Mouse (Mus musculus): ENCODE measurements at regions not wholly inside any gene's neighbourhood (a gene's known extent, or its start where the extent isn't known, plus 50 kb on each side); places are given as distances from the start of the nearest gene placed in this dataset.

DNA sequence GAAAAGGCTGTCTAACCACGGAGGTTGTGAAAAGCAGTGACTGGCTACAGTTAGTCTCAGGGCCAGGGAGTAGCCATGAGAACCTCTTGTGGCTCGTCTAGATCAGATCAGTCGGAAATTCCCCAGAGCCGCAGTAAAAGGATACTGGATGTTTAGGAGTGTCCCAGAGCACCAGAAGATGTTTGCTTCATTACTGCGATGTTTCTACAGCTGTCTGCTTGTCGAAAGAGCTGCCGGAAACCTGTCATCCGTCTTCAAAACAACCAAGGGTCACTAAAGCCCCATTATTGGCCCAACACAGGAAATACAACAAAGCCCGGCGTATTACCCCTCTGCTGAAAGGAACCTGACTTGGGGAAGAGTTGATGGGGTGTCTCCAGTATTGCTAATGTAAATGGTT, 245.2 kb upstream of the 1700056E22Rik start:
- no peak for DNase-seq

DNA sequence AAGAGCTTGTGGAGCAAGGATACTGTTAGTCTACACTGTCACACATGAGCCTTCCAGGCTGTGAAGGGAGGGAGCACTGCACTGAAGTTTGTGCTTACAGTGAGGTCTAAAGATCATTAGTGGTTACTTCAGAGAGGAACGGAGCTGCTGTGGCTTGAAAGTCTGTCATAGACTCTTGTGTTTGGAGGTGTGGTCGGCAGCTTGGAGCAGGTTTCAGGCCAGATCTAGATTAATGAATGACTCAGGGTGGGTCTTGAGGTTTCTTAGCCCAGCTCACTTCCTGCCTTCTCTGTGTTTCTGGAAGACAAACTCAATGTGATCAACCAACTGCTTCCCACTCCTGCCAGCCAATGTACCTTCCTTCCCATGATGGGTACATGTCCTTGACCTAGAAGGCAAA, 242.9 kb upstream of the 1700056E22Rik start:
- no peak for DNase-seq

DNA sequence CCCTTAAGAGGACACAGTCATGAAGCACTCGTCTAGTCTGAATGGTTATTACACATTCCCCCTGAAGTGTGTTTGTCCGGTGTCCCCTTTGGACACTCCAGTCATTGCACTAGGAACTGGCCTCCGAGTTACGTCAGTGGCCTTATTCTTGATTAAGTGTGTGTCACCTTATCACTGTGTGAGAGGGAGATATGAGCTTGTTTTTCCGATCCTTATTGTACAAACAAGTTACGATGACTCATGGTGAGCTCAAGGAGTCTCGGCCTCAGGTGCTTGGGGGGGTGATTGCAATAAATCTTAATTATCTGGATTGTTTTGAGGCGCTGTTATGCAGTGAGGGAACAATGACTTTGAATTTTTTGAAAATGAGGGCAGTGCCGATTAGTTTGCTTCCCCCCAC, 241.8 kb upstream of the 1700056E22Rik start:
- no peak for DNase-seq

DNA sequence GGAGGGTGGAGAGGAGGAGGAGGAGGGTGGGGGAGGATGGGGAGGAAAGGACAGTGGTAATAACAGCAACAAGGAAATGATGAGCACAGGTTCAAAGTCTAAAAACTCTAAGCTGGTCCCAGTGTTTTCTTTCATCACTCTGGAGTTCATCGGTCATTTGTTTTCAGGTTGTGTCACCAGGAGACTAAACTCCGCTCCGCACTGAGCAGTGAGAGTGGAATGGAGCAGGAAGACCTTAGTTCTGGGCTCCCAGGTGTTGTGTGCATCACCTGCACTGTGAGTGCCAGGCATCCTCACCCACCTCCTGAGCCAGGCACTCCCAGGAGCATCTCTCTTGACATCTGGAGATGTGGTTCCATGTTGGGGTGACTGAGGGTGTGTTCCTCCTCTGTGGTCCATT, 241.3 kb upstream of the 1700056E22Rik start:
- no peak for DNase-seq

DNA sequence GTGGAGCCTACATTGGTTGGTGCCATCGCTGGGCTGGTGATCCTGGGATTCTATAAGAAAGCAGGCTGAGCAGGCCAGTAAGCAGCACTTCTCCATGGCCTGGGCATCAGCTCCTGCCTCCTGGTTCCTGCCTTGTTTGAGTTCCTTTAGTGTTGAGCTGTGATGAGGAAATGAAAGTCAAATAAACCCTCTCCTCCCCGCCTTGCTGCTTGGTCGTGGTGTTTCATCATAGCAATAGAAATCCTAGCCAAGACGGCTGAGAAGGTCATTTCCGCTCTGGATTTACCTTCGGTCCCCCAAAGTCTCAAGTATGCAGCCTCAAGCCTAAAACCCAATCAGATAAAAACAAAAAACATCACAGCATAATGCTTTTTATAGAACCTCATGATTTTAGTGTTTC, 240.6 kb upstream of the 1700056E22Rik start:
- DNase-seq, result no peak

DNA sequence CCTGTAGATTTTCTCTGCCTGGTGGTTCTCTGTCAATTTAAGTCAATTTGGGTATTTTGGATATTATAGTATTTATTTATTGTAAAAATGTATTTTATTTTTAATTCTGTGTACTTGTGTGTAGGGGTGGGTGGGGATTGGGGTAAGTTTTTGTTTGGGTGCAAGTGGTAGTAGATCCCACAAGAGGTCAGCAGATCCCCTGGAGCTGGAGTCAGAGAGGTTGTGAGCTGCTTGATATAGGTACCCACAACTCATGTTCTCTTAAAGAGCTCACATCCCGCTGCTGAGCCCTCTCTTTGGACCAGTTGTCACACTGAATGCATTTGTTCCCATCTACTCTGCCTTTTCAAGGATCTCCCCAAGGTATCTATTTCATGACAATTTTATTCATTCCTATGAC, 239.6 kb upstream of the 1700056E22Rik start:
- DNase-seq, result no peak

DNA sequence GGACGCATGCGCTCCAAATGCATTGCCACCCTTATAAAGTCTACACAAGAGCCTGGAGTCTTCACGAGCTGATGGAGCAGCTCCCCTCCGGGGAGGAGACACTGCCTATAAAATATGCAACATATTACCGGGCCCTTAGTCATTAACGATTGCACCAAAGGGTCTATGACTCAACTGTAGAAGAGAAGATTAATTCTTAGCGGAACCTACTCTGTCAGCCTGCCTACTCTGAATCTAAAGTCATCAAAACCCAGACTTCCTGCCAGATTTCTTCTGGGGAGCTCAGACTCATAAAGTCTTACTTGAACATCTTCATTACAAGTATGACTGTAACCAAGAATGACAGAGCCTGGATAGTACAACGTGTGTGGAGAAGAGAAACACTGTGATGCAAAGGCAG, 237.2 kb upstream of the 1700056E22Rik start:
- no peak for DNase-seq

DNA sequence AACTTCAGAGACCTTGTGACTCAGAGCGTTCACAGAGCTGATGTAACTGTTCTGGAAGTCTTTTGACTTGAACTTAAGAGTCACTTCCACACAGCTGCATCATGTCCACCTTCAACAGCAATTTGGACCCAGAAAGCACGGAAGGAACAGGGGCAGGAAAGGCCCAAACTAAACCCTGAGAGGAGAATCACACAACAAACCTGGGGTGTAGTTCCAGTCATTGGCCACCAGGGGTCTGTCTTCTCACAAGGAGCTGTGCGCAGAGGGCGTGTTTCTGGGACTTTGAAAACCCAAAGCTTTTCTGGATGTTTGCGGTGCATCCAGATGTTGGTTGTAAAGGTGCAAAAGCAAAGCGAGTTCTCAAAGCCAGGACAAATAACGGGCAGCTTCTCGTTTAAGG, 231.9 kb upstream of the 1700056E22Rik start:
- peak; percentile 69 for DNase-seq

DNA sequence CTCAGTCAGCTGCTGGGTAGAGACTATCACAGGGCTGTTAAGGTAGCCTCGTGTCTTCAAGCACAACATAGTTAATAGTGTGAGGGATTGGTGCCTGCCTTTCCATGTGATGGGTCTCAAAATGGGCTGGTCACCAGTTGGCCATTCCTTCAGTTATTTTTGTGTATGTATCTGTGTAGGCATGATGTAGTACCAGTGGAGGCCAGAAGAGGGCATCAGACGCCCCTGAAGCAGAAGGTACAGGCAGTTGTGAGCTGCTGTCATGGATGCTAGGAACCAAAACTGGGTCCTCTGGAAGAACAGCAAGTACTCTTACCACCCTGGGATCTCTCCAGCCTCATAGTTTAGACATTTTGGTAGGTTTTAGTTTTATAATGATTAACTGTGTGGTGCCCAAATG, 228.9 kb upstream of the 1700056E22Rik start:
- peak; percentile 65 for DNase-seq

DNA sequence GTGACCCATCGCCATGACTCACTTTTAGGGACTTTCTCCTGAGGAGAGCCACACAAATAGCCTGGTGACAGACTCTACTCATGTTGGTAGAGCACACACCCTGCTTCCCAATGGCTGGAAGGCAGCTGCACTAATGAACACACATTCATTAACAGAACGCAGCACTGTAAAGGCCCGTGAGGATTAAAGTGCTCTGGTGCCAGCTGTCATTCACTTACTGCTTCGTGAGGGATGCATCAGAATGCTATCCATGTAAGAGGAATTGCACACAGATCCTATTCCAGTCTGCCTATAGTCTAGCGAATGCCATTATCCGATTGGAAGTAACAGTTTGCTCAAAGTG, 227.3 kb upstream of the 1700056E22Rik start:
- DNase-seq, result no peak

DNA sequence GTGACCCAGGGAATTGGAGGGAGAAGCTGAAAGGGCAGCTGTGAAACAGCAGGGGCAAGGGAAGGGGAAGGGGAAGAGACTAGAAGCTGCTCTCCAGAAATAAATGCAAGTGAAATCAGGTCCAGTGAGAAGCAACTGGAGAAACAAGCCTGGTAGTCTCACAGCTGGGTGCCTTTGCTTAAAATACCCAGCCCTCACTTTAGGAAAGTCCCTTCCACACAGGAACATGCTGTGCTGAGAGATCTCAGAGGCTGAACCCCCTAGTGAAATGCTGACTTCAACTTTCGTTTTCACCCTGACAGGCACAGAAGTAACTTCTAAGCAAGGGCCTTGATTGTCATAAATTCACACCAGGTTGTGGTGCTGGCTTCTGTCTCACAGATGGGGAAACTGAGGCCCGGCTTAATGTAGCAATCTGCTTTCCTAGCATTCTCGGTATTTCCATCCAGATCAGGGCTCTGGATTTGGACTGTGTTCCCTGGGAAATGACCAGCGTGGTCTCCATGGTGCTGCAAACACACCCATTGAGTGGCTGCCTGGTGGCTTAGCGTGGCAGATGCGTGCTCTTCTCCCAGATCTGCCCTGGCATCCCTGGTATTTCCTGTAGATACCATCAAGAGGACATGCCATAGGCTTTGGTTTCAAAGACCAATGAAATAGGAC, 226.8 kb upstream of the 1700056E22Rik start:
- no peak for DNase-seq

DNA sequence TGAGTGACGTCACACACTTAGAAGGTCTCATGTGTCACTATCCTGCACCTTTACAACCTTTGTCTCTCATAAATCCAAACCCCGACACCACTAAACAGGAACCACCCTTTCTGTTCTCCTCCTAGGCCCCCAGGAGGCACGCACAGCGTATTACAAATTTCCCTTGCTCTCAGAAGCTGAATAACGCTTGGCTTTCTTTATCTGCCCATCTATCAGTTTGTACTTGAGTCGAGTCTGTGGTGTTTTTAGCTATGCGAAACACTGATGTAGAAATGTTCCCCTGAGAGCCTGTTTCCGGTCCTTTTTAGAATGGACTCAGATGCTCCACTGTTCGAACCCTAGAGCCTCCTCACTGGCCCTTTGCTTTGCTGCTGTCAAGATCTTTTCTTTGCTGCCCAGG, 225.8 kb upstream of the 1700056E22Rik start:
- no peak for DNase-seq

DNA sequence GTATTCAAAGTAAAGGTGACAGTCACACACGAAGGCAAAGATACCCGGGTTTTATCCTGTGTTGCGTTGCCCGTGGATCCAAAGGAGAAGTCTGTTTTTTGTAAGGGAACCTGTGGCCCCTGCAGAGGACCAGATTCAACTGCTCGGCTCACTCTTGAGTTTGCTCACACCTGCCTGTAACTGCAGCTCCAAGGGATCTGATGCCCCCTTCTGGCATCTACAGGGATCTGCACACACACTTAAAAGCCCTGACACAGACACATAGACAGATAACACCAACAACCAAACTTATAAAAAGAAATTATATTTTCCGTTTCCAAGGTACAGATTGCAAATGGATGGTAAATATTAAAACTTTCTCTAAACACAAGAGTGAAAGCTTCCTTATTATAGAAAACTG, 223.3 kb upstream of the 1700056E22Rik start:
- no peak for DNase-seq

DNA sequence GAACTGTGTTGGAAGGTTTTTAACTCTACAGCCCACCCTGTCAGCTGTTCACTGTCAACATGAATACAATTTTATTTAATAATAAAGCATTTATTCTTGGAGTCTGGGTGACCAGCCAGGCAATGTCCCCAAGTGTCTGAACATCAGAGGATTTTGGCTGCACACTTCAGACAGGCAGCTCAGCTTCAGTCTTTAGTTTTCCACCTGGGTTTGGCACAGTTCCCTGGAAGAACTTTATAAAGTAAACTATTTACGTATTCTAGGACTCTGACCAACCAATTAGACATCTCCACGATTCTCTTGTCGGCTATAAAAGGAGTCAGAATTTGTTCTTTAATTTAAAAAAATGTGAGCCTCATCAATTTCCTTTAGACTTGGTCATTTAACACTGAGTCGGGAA, 220.8 kb upstream of the 1700056E22Rik start:
- DNase-seq, result no peak

DNA sequence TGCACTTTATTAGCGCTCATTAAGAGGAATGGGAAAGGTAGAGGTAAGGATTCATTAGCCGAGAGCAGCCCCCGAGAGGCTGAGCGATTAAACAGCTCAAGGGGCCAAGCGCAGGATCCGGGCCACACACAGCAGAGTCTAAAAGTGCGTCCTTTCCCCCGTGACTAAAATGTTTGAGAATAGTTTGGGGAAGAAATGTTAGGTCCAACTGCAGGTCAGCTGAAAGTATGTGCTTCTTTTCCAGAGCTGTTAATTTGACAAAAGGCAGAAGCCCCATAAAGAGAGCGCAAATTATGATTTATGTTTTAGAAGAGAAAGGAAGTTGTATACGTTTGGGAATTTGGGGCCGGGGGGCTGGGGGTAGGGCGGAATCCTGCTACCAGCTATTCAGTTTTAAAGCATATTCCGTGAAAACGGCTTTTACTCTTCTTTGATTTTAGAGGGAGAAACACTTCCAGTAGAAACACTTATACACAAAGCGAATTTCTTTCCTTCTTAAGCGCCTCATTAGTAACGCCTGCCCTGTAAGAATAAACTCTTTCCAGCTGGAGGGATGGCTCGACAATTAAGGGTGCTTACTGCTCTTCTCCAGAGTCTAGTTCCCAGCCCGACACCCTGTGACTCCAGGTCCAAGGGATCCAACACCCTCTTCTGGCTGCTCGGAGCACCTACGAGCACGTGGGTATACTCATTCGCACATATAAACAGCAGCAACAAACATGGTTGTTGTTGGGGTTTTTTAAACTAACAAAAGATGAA, 210.8 kb upstream of the 1700056E22Rik start:
- no peak for DNase-seq

DNA sequence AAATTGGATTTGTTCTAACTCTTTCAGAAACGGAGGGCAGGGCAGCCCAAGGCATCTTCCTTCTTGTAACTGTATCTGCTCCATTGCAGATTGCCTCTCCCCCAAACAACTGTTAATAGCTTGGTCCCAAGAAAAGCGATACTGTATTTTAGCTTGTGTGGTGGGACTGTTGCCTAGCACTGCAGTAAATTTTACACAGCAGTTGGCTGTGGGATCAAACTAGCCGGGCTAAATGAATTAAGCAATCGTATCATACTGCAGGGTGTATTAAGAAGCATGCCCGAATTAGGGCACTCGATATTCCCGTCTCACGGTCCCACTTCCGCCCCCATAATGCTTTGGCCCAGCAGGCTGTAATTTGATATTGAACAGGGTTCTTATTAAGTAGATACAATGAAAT, 210.2 kb upstream of the 1700056E22Rik start:
- DNase-seq, result no peak

DNA sequence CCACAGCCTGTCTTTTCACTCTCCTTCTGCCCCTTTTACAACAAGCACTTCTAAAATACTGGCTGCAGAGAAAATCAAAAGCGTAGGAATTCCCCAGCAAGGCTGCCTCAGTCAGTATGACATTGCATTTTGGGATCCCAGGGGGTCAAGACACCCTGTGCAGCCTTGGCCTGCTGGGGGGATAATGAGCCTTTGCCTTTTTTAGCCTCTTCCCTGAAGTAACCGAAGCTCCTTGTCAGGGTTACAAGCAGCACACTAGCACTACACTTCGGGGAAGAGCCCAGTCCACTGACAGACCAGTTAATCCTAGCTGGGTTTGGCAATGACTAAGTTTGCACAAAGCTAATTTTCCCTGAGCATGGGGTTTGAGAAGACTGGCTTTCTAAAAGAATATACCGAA, 207.7 kb upstream of the 1700056E22Rik start:
- DNase-seq, result no peak

DNA sequence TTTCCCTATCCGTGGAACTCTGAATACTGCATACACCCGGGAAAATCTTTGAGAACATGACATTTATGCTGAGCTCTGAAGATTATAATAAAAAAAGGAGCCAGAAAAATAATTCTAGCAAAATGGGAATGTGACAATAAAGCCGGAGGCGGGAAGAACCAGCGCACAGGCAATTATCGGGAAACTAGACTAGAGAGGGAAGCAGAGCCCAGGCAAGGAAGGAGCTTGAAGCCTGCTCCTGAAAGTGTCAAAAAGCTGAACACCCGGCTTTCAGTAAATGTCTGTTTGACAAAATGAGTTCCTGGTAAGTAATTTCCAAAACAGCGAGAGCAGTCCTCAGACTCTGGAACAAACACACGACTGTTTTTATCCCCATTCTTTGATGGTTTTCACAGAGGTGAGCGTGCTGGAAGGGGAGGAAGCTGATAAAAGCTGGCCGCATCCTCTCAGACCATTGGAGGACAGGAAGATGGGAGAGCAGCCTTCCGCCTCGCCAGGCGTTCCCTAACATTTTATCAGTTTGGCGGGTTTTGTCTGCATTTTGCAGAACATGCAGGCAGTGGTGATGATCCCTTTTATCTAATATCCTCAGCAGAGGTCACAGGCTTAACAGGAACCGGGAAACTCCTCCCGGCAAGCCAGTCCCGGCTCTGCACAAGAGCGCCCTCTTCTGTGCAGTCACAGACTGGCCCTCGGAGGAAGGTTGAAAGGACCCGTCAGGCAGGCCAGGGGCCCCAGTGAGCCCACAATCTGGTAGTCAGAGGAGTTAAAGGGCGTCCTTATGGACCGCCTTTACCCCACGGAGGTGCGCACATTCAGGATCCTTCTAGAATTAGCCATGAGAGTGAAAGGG, 201.3 kb upstream of the 1700056E22Rik start:
- peak; percentile 90 for DNase-seq

DNA sequence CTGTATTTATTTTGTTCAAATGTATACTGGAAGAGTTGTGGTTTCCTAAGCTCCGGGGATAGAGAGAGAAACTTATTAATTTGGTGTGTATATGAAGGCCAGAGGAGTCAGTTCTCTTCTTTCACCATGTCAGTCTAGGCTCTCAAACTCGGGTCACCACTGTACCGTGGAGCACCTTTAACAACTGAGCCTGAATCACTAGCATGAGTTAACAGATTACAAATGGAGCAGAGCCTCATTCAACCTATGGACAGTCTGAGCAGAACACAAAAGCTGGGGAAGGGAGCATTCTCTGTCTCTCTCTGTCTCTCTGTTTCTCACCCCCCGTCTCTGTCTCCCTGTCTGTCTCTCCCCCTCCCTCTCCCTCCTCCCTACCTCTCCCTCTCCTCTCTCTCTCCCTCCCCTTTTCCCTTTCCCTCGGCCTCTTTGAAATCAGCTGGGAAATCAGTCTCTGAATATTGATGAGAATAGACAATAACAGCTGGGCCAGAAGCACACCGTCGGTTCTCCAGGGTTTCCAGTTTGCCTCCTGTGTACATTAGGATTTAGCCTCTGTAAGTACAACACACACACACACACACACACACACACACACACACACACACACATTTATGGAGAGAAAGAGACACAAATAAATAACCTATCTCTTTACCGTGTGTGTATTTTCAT, 200.4 kb upstream of the 1700056E22Rik start:
- no peak for DNase-seq

DNA sequence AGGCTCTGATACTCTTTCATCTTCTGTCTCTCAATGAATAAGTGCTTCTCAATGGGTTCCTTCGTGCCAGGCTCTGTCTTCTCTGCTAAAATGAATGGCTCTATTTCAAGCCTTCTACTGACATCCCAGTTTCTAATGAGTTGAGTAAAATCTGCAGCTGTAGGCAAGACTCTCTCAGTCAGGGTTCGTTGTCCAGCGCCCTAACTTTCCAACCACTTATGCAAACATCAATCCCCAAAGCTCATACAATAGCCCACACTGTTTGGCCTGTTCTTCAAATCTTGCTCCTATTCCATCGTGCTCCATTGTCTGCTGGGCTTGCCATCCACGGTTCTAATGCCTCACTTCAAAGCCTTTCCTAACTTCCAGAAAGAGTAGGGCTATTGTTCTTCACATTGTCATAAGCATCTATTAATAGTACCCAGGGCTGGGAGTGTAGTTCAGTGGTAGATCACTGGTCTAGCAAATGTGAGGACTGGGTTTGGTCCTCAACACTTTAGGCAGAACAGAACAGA, 199.7 kb upstream of the 1700056E22Rik start:
- DNase-seq, result no peak

DNA sequence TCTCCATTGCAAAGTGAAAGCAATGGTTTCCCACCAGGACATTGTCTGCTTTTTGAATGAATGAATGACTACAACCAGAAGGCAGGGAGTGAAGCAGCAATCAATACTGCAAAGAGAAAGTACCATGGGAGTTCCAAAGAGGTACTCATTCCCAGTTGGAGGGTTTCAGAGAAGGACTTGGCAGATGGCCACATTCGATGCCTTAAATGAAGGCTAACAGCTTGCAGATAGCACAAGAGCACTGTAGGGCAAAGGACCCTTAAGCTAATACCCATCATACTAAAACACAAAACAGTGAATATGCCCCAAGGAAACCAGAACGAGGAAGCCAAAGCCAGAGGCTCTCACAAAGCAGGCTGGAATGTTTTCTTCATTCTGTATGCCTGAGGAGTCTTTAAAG, 188.2 kb upstream of the 1700056E22Rik start:
- no peak for DNase-seq

DNA sequence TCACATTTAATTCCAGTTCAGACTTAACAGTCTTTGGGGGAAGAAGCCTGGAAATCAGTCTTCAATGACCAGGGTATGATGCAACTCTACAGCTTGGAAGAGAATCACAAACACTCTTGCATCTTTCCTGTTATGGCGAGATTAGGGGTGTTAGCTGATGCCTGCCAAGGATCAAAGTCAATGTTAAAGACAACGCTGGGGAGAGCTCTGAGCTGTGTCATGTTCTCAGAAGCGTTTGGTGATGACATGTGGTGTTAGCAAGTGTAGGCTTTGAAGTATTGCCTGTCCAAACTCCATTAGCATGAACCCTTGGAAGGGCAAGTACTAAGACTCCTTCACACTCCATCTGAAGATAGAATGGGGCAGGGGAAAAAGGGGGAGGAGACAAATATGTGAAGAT, 187.7 kb upstream of the 1700056E22Rik start:
- DNase-seq, result no peak

DNA sequence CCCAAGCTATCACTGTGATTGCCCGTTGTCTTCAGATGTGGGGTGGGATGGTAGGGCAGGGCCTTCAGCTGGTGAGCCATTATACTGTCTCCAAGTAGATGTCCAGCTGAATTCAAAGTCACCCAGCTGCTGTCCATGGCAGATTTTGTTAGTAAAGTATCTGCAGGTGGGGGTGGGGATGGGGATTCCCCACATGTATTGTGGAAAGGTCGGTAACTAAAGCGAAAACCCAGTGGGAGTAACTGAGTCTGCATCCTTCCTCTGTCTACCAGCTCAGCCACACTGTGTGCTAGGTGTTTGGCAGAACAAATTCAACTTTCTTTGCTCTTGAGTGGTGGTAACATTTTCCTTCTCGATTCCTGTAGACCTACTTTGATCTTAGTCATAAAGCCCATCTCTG, 163.2 kb upstream of the 1700056E22Rik start:
- DNase-seq, result no peak
